Mouse (Mus musculus) forebrain, embryonic 12.5 days (tissue): Measurements from ENCODE around the gene Pgam1. TPM values are rescaled to one million over a fixed set of nuclear protein-coding genes. Genes with fewer than 3 reads are reported as not detected.
"Not testable (repeated sequence)": the region's sequence is repeated elsewhere in the genome, so short reads cannot be mapped to it uniquely, and the experiment has no call there.

Source experiments
- ATAC-seq: fragments of 200-750 bp; cut with Nextera tagmentation; 2 replicates; pipeline ENCODE4 v1.8.0; 2017; ENCODE audit warnings: moderate TSS enrichment; ENCODE audit not compliant: low FRiP score
- H3K27ac ChIP-seq: fragments of 300-500 bp; sonication (generic); 2 replicates; pipeline ENCODE4 v1.5.1; 2016; ENCODE audit warnings: mild to moderate bottlenecking
- H3K27me3 ChIP-seq: fragments of 300-500 bp; sonication (generic); 2 replicates; pipeline ENCODE4 v1.6.1; 2016; ENCODE audit warnings: mild to moderate bottlenecking
- H3K36me3 ChIP-seq: fragments of 300-500 bp; sonication (generic); replicated peaks from 2 replicates; pipeline ENCODE4 v1.6.1; 2016; ENCODE audit warnings: mild to moderate bottlenecking
- H3K4me1 ChIP-seq: fragments of 300-500 bp; sonication (generic); 2 replicates; pipeline ENCODE4 v1.6.1; 2016
- H3K4me2 ChIP-seq: fragments of 300-500 bp; sonication (generic); 2 replicates; pipeline ENCODE4 v1.6.1; 2016; ENCODE audit warnings: mild to moderate bottlenecking, moderate library complexity
- H3K4me3 ChIP-seq: fragments of 300-500 bp; sonication (generic); replicated peaks from 2 replicates; pipeline ENCODE4 v1.5.1; 2016; ENCODE audit warnings: mild to moderate bottlenecking
- H3K9ac ChIP-seq: fragments of 300-500 bp; sonication (generic); 2 replicates; pipeline ENCODE4 v1.6.1; 2016; ENCODE audit warnings: mild to moderate bottlenecking
- H3K9me3 ChIP-seq: fragments of 300-500 bp; sonication (generic); 2 replicates; pipeline ENCODE4 v1.6.1; 2016
- WGBS: fragments of 180-500 bp; shearing (Covaris S2); methylation state at CpG from one replicate; pipeline ENCODE4 v1.1.7; 2016; 5-methylcytosine and 5-hydroxymethylcytosine counted together
- polyA plus RNA-seq: library from polyadenylated mRNA; unstranded; fragments of >200 nt; fragmentation: Nextera tagmentation; extraction: Ambion mirVana; gene quantifications from 2 replicates; pipeline ENCODE4 v1.2.1, GENCODE M21; 2016

Gene Pgam1
- polyA plus RNA-seq = 621 and 639 TPM in 2 replicates

- Histone ChIP-seq H3K4me3 (peak within 1 kb of the TSS; percentile 89), H3K4me2 (peak within 1 kb of the TSS; percentile 74), H3K9me3 (no peaks in the 10 kb centered on the region), H3K27me3 (no peaks in the 10 kb centered on the region), H3K4me1 (peaks cover 18% of the 10 kb centered on the region), H3K27ac (peak within 1 kb of the TSS; percentile 90), H3K36me3 (peaks cover 8% of the 10 kb centered on the region), H3K9ac (peak within 1 kb of the TSS; percentile 94)
- ATAC-seq = peak; percentile 94
- WGBS = 7% methylated on average over 50 of the region's 54 CpGs
Observed at GRCm38 (mm10) chr19:41911178-41912073, at the start of gene Pgam1. Pgam1 (plus strand) TSS chr19:41911923.

DNA sequence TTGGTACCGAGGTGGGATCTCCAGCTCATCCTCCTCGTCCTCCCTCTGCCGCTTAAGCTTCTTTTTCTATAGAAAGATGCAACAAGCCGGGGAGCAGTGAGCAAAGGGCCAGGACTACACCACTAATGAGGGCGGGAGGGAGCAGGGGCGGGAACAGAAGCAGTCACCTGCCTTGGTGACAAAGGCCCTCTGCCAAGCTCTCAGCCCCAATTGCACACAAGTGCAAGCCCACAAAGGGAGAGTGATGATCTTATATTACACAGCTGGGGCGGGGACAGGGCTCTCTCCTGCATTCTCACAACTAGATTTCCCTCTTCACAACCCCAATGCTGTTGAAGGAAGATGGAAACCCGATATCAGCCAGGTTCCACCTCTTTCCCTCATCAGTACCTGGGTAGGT lies 45.0 kb upstream of the Pgam1 start:
- H3K4me1 ChIP-seq = no peaks in the 10 kb centered on the region
- no peak overlapping the region for H3K27ac ChIP-seq
- H3K9me3 ChIP-seq = no peaks in the 10 kb centered on the region
- 89% methylated on average over 8 of the region's 8 CpGs for WGBS
- H3K4me2 ChIP-seq = no peak overlapping the region
- peaks cover 89% of the 10 kb centered on the region for H3K36me3 ChIP-seq
- ATAC-seq = no peak
- H3K27me3 ChIP-seq = no peaks in the 10 kb centered on the region
- H3K4me3 ChIP-seq = no peak overlapping the region
- no peak overlapping the region for H3K9ac ChIP-seq

DNA sequence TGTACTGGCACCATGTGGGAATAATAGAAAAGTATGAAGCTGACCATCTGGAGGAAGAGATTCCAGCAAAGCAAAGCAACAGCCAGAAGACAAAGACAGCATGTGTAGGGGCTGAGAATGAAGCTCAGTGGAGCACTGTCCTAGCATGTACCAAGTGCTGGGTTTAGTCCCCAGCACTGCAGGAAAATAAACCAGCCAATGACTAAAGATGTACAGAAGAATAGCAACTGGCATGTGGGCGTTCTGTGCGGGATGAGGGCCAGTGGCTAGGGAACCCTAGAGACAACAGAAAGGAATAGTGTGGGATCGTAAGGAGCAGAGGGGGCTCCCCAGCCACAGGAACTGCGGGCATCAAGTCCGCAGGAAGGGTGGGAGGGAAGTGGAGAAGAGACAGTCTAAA lies 42.4 kb upstream of the Pgam1 start:
- H3K27me3 ChIP-seq = no peaks in the 10 kb centered on the region
- H3K9ac ChIP-seq = no peak overlapping the region
- H3K9me3 ChIP-seq = no peaks in the 10 kb centered on the region
- H3K4me2 ChIP-seq = no peak overlapping the region
- WGBS = 96% methylated on average over 5 of the region's 5 CpGs
- H3K4me1 ChIP-seq = no peaks in the 10 kb centered on the region
- no peak overlapping the region for H3K4me3 ChIP-seq
- peaks cover 85% of the 10 kb centered on the region for H3K36me3 ChIP-seq
- no peak for ATAC-seq
- no peak overlapping the region for H3K27ac ChIP-seq

- not testable (repeated sequence) for H3K9me3 ChIP-seq, H3K27ac ChIP-seq, ATAC-seq, H3K4me1 ChIP-seq, H3K27me3 ChIP-seq, H3K4me3 ChIP-seq, H3K4me2 ChIP-seq, H3K9ac ChIP-seq
- H3K36me3 ChIP-seq = peaks cover 88% of the 10 kb centered on the region
- WGBS = 82% methylated on average over 5 of the region's 5 CpGs
Observed at GRCm38 (mm10) chr19:41869946-41870345, 41.8 kb upstream of the Pgam1 start.

- WGBS = 97% methylated on average over 2 of the region's 2 CpGs
- no peaks in the 10 kb centered on the region for H3K4me1 ChIP-seq
- no peak overlapping the region for H3K4me2 ChIP-seq
- ATAC-seq = no peak
- no peaks in the 10 kb centered on the region for H3K27me3 ChIP-seq
- H3K4me3 ChIP-seq = no peak overlapping the region
- H3K9me3 ChIP-seq = no peaks in the 10 kb centered on the region
- H3K9ac ChIP-seq = no peak overlapping the region
- H3K27ac ChIP-seq = no peak overlapping the region
- peaks cover 89% of the 10 kb centered on the region for H3K36me3 ChIP-seq
Observed at GRCm38 (mm10) chr19:41872285-41872684, 39.4 kb upstream of the Pgam1 start.

DNA sequence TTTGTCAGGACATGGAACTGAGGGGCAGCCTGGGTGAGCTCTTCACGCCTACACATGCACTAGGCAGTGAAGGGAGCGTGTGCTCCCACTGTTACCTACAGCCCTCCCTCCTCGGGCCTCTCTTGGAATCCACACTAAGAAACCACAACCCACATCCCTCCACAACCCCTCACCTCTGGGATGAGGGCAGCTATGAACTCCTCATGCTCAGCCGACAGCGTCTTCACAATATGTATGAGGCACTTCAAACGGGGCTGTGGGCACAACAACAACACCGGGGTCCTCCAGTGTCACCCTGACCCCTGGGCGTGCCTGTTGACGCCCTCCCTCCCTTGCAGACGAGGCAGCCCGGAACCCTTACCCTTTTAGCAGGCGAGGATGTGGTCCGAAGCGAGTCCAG lies 37.4 kb upstream of the Pgam1 start:
- no peaks in the 10 kb centered on the region for H3K27me3 ChIP-seq
- ATAC-seq = no peak
- H3K4me3 ChIP-seq = no peak overlapping the region
- H3K4me2 ChIP-seq = no peak overlapping the region
- H3K9me3 ChIP-seq = no peaks in the 10 kb centered on the region
- H3K27ac ChIP-seq = no peak overlapping the region
- WGBS = 92% methylated on average over 14 of the region's 14 CpGs
- H3K4me1 ChIP-seq = no peaks in the 10 kb centered on the region
- H3K36me3 ChIP-seq = peaks cover 76% of the 10 kb centered on the region
- no peak overlapping the region for H3K9ac ChIP-seq

DNA sequence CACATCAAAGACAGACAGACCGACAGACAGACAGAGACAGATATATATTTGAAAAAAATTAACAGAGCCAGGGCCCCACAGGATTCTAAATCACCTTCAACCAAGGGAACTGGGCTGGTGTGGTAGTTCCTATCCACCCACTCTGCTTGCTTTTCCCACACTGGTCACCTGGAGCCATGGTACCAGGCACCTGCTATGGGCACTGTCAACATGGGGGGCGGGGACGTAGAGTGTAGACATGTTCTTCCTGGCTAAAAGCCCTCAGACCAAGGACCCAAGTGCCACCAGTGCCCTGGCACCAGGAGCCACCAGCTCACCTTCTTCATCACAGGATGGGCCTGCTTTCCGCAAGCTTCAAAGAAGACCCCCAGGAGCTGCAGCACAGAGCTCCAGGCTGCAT lies 29.9 kb upstream of the Pgam1 start:
- Histone ChIP-seq H3K4me2 (no peak overlapping the region), H3K4me1 (no peaks in the 10 kb centered on the region), H3K9ac (no peak overlapping the region), H3K36me3 (peaks cover 73% of the 10 kb centered on the region), H3K4me3 (no peak overlapping the region), H3K9me3 (no peaks in the 10 kb centered on the region), H3K27me3 (no peaks in the 10 kb centered on the region), H3K27ac (no peak overlapping the region)
- 100% methylated on average over 4 of the region's 4 CpGs for WGBS
- ATAC-seq = no peak

GRCm38 (mm10) chr19:41883882-41884281 lies 27.8 kb upstream of the Pgam1 start:
- Histone ChIP-seq H3K27ac (no peak overlapping the region), H3K4me3 (no peak overlapping the region), H3K4me1 (no peaks in the 10 kb centered on the region), H3K27me3 (no peaks in the 10 kb centered on the region), H3K9me3 (no peaks in the 10 kb centered on the region), H3K36me3 (peaks cover 81% of the 10 kb centered on the region), H3K9ac (no peak overlapping the region), H3K4me2 (no peak overlapping the region)
- ATAC-seq = no peak
- 90% methylated on average over 9 of the region's 9 CpGs for WGBS

DNA sequence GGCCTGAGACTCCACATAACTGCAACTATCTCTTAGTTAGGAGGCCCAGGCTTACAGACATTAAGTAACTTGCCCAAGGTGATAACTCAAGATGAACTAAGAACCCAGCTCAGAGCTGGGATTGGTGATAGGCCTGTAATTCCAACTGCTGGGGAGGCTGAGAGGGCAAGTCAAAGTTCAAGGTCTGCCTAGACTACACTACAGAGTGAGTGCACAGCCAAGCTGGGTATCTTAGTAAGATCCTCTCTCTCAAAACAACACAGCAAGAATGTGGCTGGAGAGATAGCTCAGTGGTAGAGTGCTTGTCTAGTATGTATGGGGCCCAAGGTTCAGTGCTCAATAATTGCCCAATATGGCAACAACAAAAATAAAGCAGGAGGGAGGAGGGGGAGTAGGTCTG lies 23.5 kb upstream of the Pgam1 start:
- Histone ChIP-seq H3K9ac (no peak overlapping the region), H3K27me3 (no peaks in the 10 kb centered on the region), H3K4me1 (no peaks in the 10 kb centered on the region), H3K36me3 (peaks cover 73% of the 10 kb centered on the region), H3K9me3 (no peaks in the 10 kb centered on the region), H3K27ac (no peak overlapping the region), H3K4me2 (no peak overlapping the region), H3K4me3 (no peak overlapping the region)
- no peak for ATAC-seq

GRCm38 (mm10) chr19:41894959-41895358 lies 16.8 kb upstream of the Pgam1 start:
- Histone ChIP-seq H3K9ac (peak overlapping the region; percentile 63), H3K9me3 (no peaks in the 10 kb centered on the region), H3K4me3 (peak overlapping the region; percentile 72), H3K36me3 (peaks cover 9% of the 10 kb centered on the region), H3K4me1 (peaks cover 17% of the 10 kb centered on the region), H3K27me3 (no peaks in the 10 kb centered on the region), H3K27ac (no peak overlapping the region), H3K4me2 (peak overlapping the region; percentile 87)
- no peak for ATAC-seq
- 41% methylated on average over 7 of the region's 7 CpGs for WGBS

DNA sequence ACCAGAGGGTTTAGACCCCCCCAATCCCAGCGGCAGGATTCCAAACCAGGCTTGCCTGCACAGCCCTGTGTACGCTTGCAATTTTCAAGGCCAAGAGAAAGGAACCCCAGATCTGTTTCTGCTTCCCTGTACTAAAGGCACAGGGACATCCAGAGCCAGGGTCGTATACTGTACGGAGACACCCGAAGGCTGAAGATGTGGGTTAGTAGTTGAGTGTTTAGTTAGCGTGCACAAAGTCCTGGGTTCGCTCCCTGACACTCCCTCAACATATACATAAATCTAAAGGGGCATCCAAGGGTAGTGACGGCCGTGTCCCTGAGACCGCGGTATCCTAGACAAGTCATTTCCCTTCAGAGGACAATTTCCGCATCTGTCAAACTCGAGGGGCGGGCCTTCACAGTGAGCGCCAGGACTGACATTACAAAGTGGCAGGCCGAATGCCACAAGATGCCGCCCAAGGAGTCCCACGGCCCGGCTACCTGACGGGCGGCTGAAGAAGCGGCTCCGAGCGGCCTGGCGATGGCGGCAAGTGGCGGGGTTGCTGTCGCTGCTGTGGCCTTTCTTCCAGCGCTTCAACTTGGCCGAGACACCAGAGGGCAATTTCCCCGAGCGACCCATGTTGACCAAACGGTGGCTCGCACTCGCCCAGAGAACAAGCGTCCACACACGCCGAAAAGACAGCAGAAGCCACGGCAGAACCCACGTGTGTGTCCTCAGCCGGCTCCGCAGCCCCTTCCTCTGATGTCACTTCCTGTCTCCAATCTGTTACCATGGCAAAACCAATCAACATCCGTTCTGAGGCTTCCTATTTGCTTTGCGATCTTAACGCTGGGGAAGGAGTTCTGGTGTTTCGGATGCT lies 16.0 kb upstream of the Pgam1 start, which contains the start of gene Rrp12:
Rrp12 (minus strand) TSS at position 714 of the 859 bp plus-strand sequence.
- Histone ChIP-seq H3K9ac (peak within 1 kb of the TSS; percentile 63), H3K27ac (0 out of 2 replicates have a peak within 1 kb of the TSS, but pooled peaks have one; percentile 13), H3K9me3 (no peaks in the 10 kb centered on the region), H3K4me3 (peak within 1 kb of the TSS; percentile 72), H3K4me2 (peak within 1 kb of the TSS; percentile 87), H3K27me3 (peaks cover 3% of the 10 kb centered on the region; the same call in 1 of the 2 replicates), H3K36me3 (peaks cover 4% of the 10 kb centered on the region; the same call in 1 of the 2 replicates), H3K4me1 (peaks cover 17% of the 10 kb centered on the region)
- WGBS = 1% methylated on average over 46 of the region's 46 CpGs
- peak; percentile 95 for ATAC-seq

DNA sequence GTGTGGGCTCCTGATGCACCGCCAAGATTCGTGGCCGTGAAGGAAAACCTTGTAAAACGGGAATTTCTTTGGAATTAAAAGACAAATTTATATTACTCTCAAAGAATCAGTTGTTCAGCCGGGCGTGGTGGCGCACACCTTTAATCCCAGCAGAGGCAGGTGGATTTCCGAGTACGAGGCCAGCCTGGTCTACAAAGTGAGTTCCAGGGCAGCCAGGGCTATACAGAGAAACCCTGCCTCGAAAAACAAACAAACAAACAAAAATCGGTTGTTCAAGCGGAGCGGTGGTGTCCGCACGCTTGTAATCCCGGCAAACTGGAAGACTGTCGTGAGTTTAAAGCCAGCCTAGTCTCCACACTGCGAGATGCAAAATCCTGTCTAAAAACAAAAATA lies 15.4 kb upstream of the Pgam1 start:
- 0 out of 2 replicates have a peak overlapping the region, but pooled peaks have one; percentile 13 for H3K27ac ChIP-seq
- peaks cover 3% of the 10 kb centered on the region; the same call in 1 of the 2 replicates for H3K27me3 ChIP-seq
- peak overlapping the region; percentile 87 for H3K4me2 ChIP-seq
- WGBS = 22% methylated on average over 18 of the region's 18 CpGs
- peak; percentile 39; the same call in 1 of the 2 replicates for ATAC-seq
- peaks cover 4% of the 10 kb centered on the region; the same call in 1 of the 2 replicates for H3K36me3 ChIP-seq
- H3K4me3 ChIP-seq = peak overlapping the region; percentile 72
- H3K4me1 ChIP-seq = peaks cover 17% of the 10 kb centered on the region
- H3K9ac ChIP-seq = peak overlapping the region; percentile 63
- no peaks in the 10 kb centered on the region for H3K9me3 ChIP-seq
